Mouse (Mus musculus): ENCODE measurements around the gene Rxrg.

Rxrg gene

GRCm38 (mm10) chr1:167644866-167645537 is 46.8 kb downstream of the Rxrg start:
- DNase-seq (ENCODE audit: low read depth, low spot score): no peak

- no peak for DNase-seq (ENCODE audit: low read depth, low spot score)
Measured at GRCm38 (mm10) chr1:167648670-167649069, 50.5 kb downstream of the Rxrg start.

GRCm38 (mm10) chr1:167649122-167649633 is 51.0 kb downstream of the Rxrg start:
- no peak for DNase-seq (ENCODE audit: low read depth, low spot score)

- DNase-seq (ENCODE audit: low read depth, low spot score): no peak
Measured at GRCm38 (mm10) chr1:167652336-167652735, 54.2 kb downstream of the Rxrg start.

- no peak for DNase-seq (ENCODE audit: low read depth, low spot score)
Measured at GRCm38 (mm10) chr1:167659065-167659464, 60.9 kb downstream of the Rxrg start.

GRCm38 (mm10) chr1:167660521-167661101 is 62.4 kb downstream of the Rxrg start:
- DNase-seq (ENCODE audit: low read depth, low spot score): no peak

GRCm38 (mm10) chr1:167661123-167661522 is 62.9 kb downstream of the Rxrg start:
- no peak for DNase-seq (ENCODE audit: low read depth, low spot score)

GRCm38 (mm10) chr1:167663136-167663535 is 65.0 kb downstream of the Rxrg start:
- no peak for DNase-seq (ENCODE audit: low read depth, low spot score)

- DNase-seq (ENCODE audit: low read depth, low spot score): no peak
Measured at GRCm38 (mm10) chr1:167669796-167670195, 71.6 kb downstream of the Rxrg start.

- no peak for DNase-seq (ENCODE audit: low read depth, low spot score)
Measured at GRCm38 (mm10) chr1:167672433-167672987, 74.3 kb downstream of the Rxrg start.

GRCm38 (mm10) chr1:167679061-167679460 is 80.9 kb downstream of the Rxrg start:
- DNase-seq (ENCODE audit: low read depth, low spot score): no peak

GRCm38 (mm10) chr1:167688001-167688346 is 89.8 kb downstream of the Rxrg start:
- no peak for DNase-seq (ENCODE audit: low read depth, low spot score)

GRCm38 (mm10) chr1:167688347-167689231 is 90.4 kb downstream of the Rxrg start:
- no peak for DNase-seq (ENCODE audit: low read depth, low spot score)

- DNase-seq (ENCODE audit: low read depth, low spot score): no peak
Measured at GRCm38 (mm10) chr1:167689232-167689261, 90.9 kb downstream of the Rxrg start, which contains the start of gene Lmx1a. Lmx1a (plus strand) TSS chr1:167689237.
